Mouse (Mus musculus) limb, embryonic 12.5 days (tissue): Measurements from ENCODE around the gene Rnf213. TPM values are rescaled to one million over a fixed set of nuclear protein-coding genes. Genes with fewer than 3 reads are reported as not detected.

Experiments used
- ATAC-seq: fragments of 200-750 bp; cut with Nextera tagmentation; 2 replicates; pipeline ENCODE4 v1.8.0; 2017; ENCODE audit warnings: low read depth, moderate TSS enrichment; ENCODE audit not compliant: insufficient number of reproducible peaks, insufficient read depth, low FRiP score, low TSS enrichment
- H3K27ac ChIP-seq: fragments of 300-500 bp; sonication (generic); 2 replicates; pipeline ENCODE4 v1.5.1; 2016; ENCODE audit warnings: mild to moderate bottlenecking, moderate library complexity
- H3K27me3 ChIP-seq: fragments of 300-500 bp; sonication (generic); 2 replicates; pipeline ENCODE4 v1.6.1; 2016; ENCODE audit warnings: mild to moderate bottlenecking, moderate library complexity
- H3K36me3 ChIP-seq: fragments of 300-500 bp; sonication (generic); 2 replicates; pipeline ENCODE4 v1.6.1; 2016; ENCODE audit warnings: mild to moderate bottlenecking, moderate library complexity
- H3K4me1 ChIP-seq: fragments of 300-500 bp; sonication (generic); replicated peaks from 2 replicates; pipeline ENCODE4 v1.6.1; 2016
- H3K4me2 ChIP-seq: fragments of 300-500 bp; sonication (generic); 2 replicates; pipeline ENCODE4 v1.6.1; 2016; ENCODE audit warnings: mild to moderate bottlenecking, moderate library complexity
- H3K4me3 ChIP-seq: fragments of 300-500 bp; sonication (generic); replicated peaks from 2 replicates; pipeline ENCODE4 v1.5.1; 2016; ENCODE audit warnings: mild to moderate bottlenecking
- H3K9ac ChIP-seq: fragments of 300-500 bp; sonication (generic); replicated peaks from 2 replicates; pipeline ENCODE4 v1.6.1; 2016; ENCODE audit warnings: mild to moderate bottlenecking, moderate library complexity
- H3K9me3 ChIP-seq: fragments of 300-500 bp; sonication (generic); 2 replicates; pipeline ENCODE4 v1.6.1; 2016; ENCODE audit warnings: mild to moderate bottlenecking, moderate library complexity
- WGBS: fragments of 180-500 bp; shearing (Covaris S2); methylation state at CpG from one replicate; pipeline ENCODE4 v1.1.7; 2016; 5-methylcytosine and 5-hydroxymethylcytosine counted together
- polyA plus RNA-seq: library from polyadenylated mRNA; unstranded; fragments of >200 nt; fragmentation: Nextera tagmentation; extraction: Ambion mirVana; gene quantifications from 2 replicates; pipeline ENCODE4 v1.2.1, GENCODE M21; 2016

The Rnf213 gene
- polyA plus RNA-seq, 1 experiment from 2014 or later: 2.6 TPM

GRCm38 (mm10) chr11:119407381-119407780 lies 14.5 kb downstream of the Rnf213 start:
- Histone ChIP-seq H3K4me2 (no peak overlapping the region), H3K9me3 (no peaks in the 10 kb centered on the region), H3K4me3 (no peak overlapping the region), H3K36me3 (peaks cover 5% of the 10 kb centered on the region; the same call in 1 of the 2 replicates), H3K27ac (no peak overlapping the region), H3K4me1 (no peaks in the 10 kb centered on the region), H3K9ac (no peak overlapping the region), H3K27me3 (no peaks in the 10 kb centered on the region)
- 89% methylated on average over 6 of the region's 6 CpGs for WGBS
- no peak for ATAC-seq

- Histone ChIP-seq H3K4me3 (no peak overlapping the region), H3K4me1 (no peaks in the 10 kb centered on the region), H3K9me3 (no peaks in the 10 kb centered on the region), H3K27me3 (no peaks in the 10 kb centered on the region), H3K27ac (no peak overlapping the region; the same call in 1 of the 2 replicates), H3K4me2 (no peak overlapping the region), H3K36me3 (peaks cover 5% of the 10 kb centered on the region; the same call in 1 of the 2 replicates), H3K9ac (no peak overlapping the region)
- 61% methylated on average over 5 of the region's 5 CpGs for WGBS
- no peak for ATAC-seq
These were observed 15.1 kb downstream of the Rnf213 start for GRCm38 (mm10) chr11:119407977-119408376.

- Histone ChIP-seq H3K4me2 (no peak overlapping the region), H3K9ac (no peak overlapping the region), H3K27ac (peak overlapping the region; percentile 83), H3K4me3 (no peak overlapping the region), H3K9me3 (no peaks in the 10 kb centered on the region), H3K27me3 (no peaks in the 10 kb centered on the region), H3K4me1 (peaks cover 15% of the 10 kb centered on the region), H3K36me3 (0 out of 2 replicates have a peak, but pooled peaks cover 7% of the 10 kb centered on the region)
- no peak for ATAC-seq
- 31% methylated on average over 16 of the region's 16 CpGs for WGBS
These were observed 26.6 kb downstream of the Rnf213 start for GRCm38 (mm10) chr11:119419327-119420118.

GRCm38 (mm10) chr11:119420426-119420825 lies 27.5 kb downstream of the Rnf213 start:
- H3K27ac ChIP-seq: 0 out of 2 replicates have a peak overlapping the region, but pooled peaks have one; percentile 83

GRCm38 (mm10) chr11:119427431-119427830 lies 34.5 kb downstream of the Rnf213 start:
- Histone ChIP-seq H3K36me3 (0 out of 2 replicates have a peak, but pooled peaks cover 2% of the 10 kb centered on the region), H3K27me3 (no peaks in the 10 kb centered on the region), H3K4me2 (no peak overlapping the region), H3K4me1 (peaks cover 10% of the 10 kb centered on the region), H3K9ac (no peak overlapping the region), H3K27ac (no peak overlapping the region), H3K9me3 (no peaks in the 10 kb centered on the region), H3K4me3 (no peak overlapping the region)
- no peak for ATAC-seq
- 81% methylated on average over 6 of the region's 6 CpGs for WGBS

More at GRCm38 (mm10) chr11:119420426-119420825, 27.5 kb downstream of the Rnf213 start:
- Histone ChIP-seq H3K27me3 (no peaks in the 10 kb centered on the region), H3K4me3 (no peak overlapping the region), H3K36me3 (0 out of 2 replicates have a peak, but pooled peaks cover 7% of the 10 kb centered on the region), H3K9me3 (no peaks in the 10 kb centered on the region), H3K4me2 (no peak overlapping the region), H3K9ac (no peak overlapping the region), H3K4me1 (peaks cover 15% of the 10 kb centered on the region)
- no peak for ATAC-seq
- 83% methylated on average over 5 of the region's 5 CpGs for WGBS

- Histone ChIP-seq H3K4me1 (peaks cover 10% of the 10 kb centered on the region), H3K36me3 (0 out of 2 replicates have a peak, but pooled peaks cover 4% of the 10 kb centered on the region), H3K4me3 (peak overlapping the region; percentile 28; the same call in 1 of the 2 replicates), H3K27ac (no peak overlapping the region), H3K9me3 (no peaks in the 10 kb centered on the region), H3K4me2 (peak overlapping the region; percentile 58), H3K27me3 (no peaks in the 10 kb centered on the region), H3K9ac (no peak overlapping the region)
- ATAC-seq: no peak
- 88% methylated on average over 5 of the region's 5 CpGs for WGBS
These were observed 35.1 kb downstream of the Rnf213 start for GRCm38 (mm10) chr11:119427986-119428385.

GRCm38 (mm10) chr11:119428649-119429136 lies 35.8 kb downstream of the Rnf213 start:
- H3K4me2 ChIP-seq: peak overlapping the region; percentile 58
- H3K4me3 ChIP-seq: peak overlapping the region; percentile 28
- no peaks in the 10 kb centered on the region for H3K9me3 ChIP-seq
- no peak overlapping the region; the same call in 1 of the 2 replicates for H3K9ac ChIP-seq
- ATAC-seq: peak; percentile 83; the same call in 1 of the 2 replicates
- peaks cover 10% of the 10 kb centered on the region for H3K4me1 ChIP-seq
- no peaks in the 10 kb centered on the region for H3K27me3 ChIP-seq
- peak overlapping the region; percentile 67; the same call in 1 of the 2 replicates for H3K27ac ChIP-seq
- WGBS: 2% methylated on average over 32 of the region's 35 CpGs
- peaks cover 11% of the 10 kb centered on the region; the same call in 1 of the 2 replicates for H3K36me3 ChIP-seq

- WGBS: 86% methylated on average over 12 of the region's 12 CpGs
- peaks cover 18% of the 10 kb centered on the region for H3K36me3 ChIP-seq
- H3K4me3 ChIP-seq: no peak overlapping the region
- no peak overlapping the region for H3K27ac ChIP-seq
- no peaks in the 10 kb centered on the region for H3K9me3 ChIP-seq
- no peaks in the 10 kb centered on the region for H3K27me3 ChIP-seq
- no peak overlapping the region for H3K4me2 ChIP-seq
- no peak for ATAC-seq
- H3K4me1 ChIP-seq: peaks cover 10% of the 10 kb centered on the region
- no peak overlapping the region for H3K9ac ChIP-seq
These were observed 38.6 kb downstream of the Rnf213 start for GRCm38 (mm10) chr11:119431516-119431915.

GRCm38 (mm10) chr11:119432706-119433105 lies 39.8 kb downstream of the Rnf213 start:
- Histone ChIP-seq H3K36me3 (peaks cover 21% of the 10 kb centered on the region), H3K27ac (no peak overlapping the region), H3K9me3 (no peaks in the 10 kb centered on the region), H3K27me3 (no peaks in the 10 kb centered on the region), H3K4me3 (no peak overlapping the region), H3K4me2 (no peak overlapping the region), H3K9ac (no peak overlapping the region), H3K4me1 (peaks cover 9% of the 10 kb centered on the region)
- WGBS: 85% methylated on average over 7 of the region's 7 CpGs
- no peak for ATAC-seq

- WGBS: 80% methylated on average over 4 of the region's 4 CpGs
- H3K36me3 ChIP-seq: peaks cover 21% of the 10 kb centered on the region
- H3K27me3 ChIP-seq: no peaks in the 10 kb centered on the region
- H3K9ac ChIP-seq: no peak overlapping the region
- no peak overlapping the region for H3K27ac ChIP-seq
- H3K9me3 ChIP-seq: no peaks in the 10 kb centered on the region
- H3K4me2 ChIP-seq: no peak overlapping the region
- H3K4me3 ChIP-seq: no peak overlapping the region
- ATAC-seq: no peak
- 0 out of 2 replicates have a peak, but pooled peaks cover 5% of the 10 kb centered on the region for H3K4me1 ChIP-seq
These were observed 41.4 kb downstream of the Rnf213 start for GRCm38 (mm10) chr11:119434316-119434715.
